Mouse (Mus musculus): ENCODE results near the gene Cars.
"Not testable (repeated sequence)": the region's sequence is repeated elsewhere in the genome, so short reads cannot be mapped to it uniquely, and the experiment has no call there.

Gene Cars

GRCm38 (mm10) chr7:143599428-143600230, at the start of gene Cars:
Gene Cars, minus strand, starts transcription at chr7:143600090.
- Histone ChIP-seq H3K27me3 (ENCODE audit: control insufficient read depth, insufficient read depth, low read length, poor library complexity, severe bottlenecking) (no peaks in the 10 kb centered on the region), H3K36me3 (ENCODE audit: control insufficient read depth, insufficient read depth, low read length, poor library complexity, severe bottlenecking) (no peaks in the 10 kb centered on the region)
- peak; percentile 98 for DNase-seq (ENCODE audit: low read depth, low spot score)

GRCm38 (mm10) chr7:143649034-143649768, 49.3 kb upstream of the Cars start, which contains the start of gene Tnfrsf22:
Gene Tnfrsf22, minus strand, starts transcription at chr7:143649661.
- peak; percentile 89 for DNase-seq (ENCODE audit: low read depth, low spot score)
- no peaks in the 10 kb centered on the region for H3K36me3 ChIP-seq (ENCODE audit: control insufficient read depth, insufficient read depth, low read length, poor library complexity, severe bottlenecking)
- no peaks in the 10 kb centered on the region for H3K27me3 ChIP-seq (ENCODE audit: control insufficient read depth, insufficient read depth, low read length, poor library complexity, severe bottlenecking)

- not testable (repeated sequence) for H3K36me3 ChIP-seq (ENCODE audit: control insufficient read depth, insufficient read depth, low read length, poor library complexity, severe bottlenecking); H3K27me3 ChIP-seq (ENCODE audit: control insufficient read depth, insufficient read depth, low read length, poor library complexity, severe bottlenecking); DNase-seq (ENCODE audit: low read depth, low spot score)
These were observed 44.1 kb upstream of the Cars start for GRCm38 (mm10) chr7:143643949-143644348.

- peak; percentile 56 for DNase-seq (ENCODE audit: low read depth, low spot score)
These were observed 36.8 kb upstream of the Cars start for GRCm38 (mm10) chr7:143636674-143637073.

GRCm38 (mm10) chr7:143631503-143631902, 31.6 kb upstream of the Cars start:
- Histone ChIP-seq H3K27me3 (ENCODE audit: control insufficient read depth, insufficient read depth, low read length, poor library complexity, severe bottlenecking) (no peaks in the 10 kb centered on the region), H3K36me3 (ENCODE audit: control insufficient read depth, insufficient read depth, low read length, poor library complexity, severe bottlenecking) (no peaks in the 10 kb centered on the region)
- no peak for DNase-seq (ENCODE audit: low read depth, low spot score)

More at GRCm38 (mm10) chr7:143636674-143637073, 36.8 kb upstream of the Cars start:
- Histone ChIP-seq H3K27me3 (ENCODE audit: control insufficient read depth, insufficient read depth, low read length, poor library complexity, severe bottlenecking) (no peaks in the 10 kb centered on the region), H3K36me3 (ENCODE audit: control insufficient read depth, insufficient read depth, low read length, poor library complexity, severe bottlenecking) (no peaks in the 10 kb centered on the region)

GRCm38 (mm10) chr7:143629501-143629900, 29.6 kb upstream of the Cars start:
- no peaks in the 10 kb centered on the region for H3K36me3 ChIP-seq (ENCODE audit: control insufficient read depth, insufficient read depth, low read length, poor library complexity, severe bottlenecking)
- no peaks in the 10 kb centered on the region for H3K27me3 ChIP-seq (ENCODE audit: control insufficient read depth, insufficient read depth, low read length, poor library complexity, severe bottlenecking)
- peak; percentile 52 for DNase-seq (ENCODE audit: low read depth, low spot score)

GRCm38 (mm10) chr7:143628540-143628939, 28.6 kb upstream of the Cars start, which contains the start of gene Tnfrsf26:
Gene Tnfrsf26, minus strand, starts transcription at chr7:143628722.
- H3K27me3 ChIP-seq (ENCODE audit: control insufficient read depth, insufficient read depth, low read length, poor library complexity, severe bottlenecking), result no peaks in the 10 kb centered on the region
- no peaks in the 10 kb centered on the region for H3K36me3 ChIP-seq (ENCODE audit: control insufficient read depth, insufficient read depth, low read length, poor library complexity, severe bottlenecking)
- DNase-seq (ENCODE audit: low read depth, low spot score), result peak; percentile 23

GRCm38 (mm10) chr7:143627555-143628286, 27.8 kb upstream of the Cars start:
- peak; percentile 52 for DNase-seq (ENCODE audit: low read depth, low spot score)
- no peaks in the 10 kb centered on the region for H3K27me3 ChIP-seq (ENCODE audit: control insufficient read depth, insufficient read depth, low read length, poor library complexity, severe bottlenecking)
- H3K36me3 ChIP-seq (ENCODE audit: control insufficient read depth, insufficient read depth, low read length, poor library complexity, severe bottlenecking), result no peaks in the 10 kb centered on the region

GRCm38 (mm10) chr7:143626178-143626577, 26.3 kb upstream of the Cars start:
- Histone ChIP-seq H3K36me3 (ENCODE audit: control insufficient read depth, insufficient read depth, low read length, poor library complexity, severe bottlenecking) (no peaks in the 10 kb centered on the region), H3K27me3 (ENCODE audit: control insufficient read depth, insufficient read depth, low read length, poor library complexity, severe bottlenecking) (no peaks in the 10 kb centered on the region)
- DNase-seq (ENCODE audit: low read depth, low spot score), result peak; percentile 25

- Histone ChIP-seq H3K27me3 (ENCODE audit: control insufficient read depth, insufficient read depth, low read length, poor library complexity, severe bottlenecking) (no peaks in the 10 kb centered on the region), H3K36me3 (ENCODE audit: control insufficient read depth, insufficient read depth, low read length, poor library complexity, severe bottlenecking) (0 out of 2 replicates have a peak, but pooled peaks cover 2% of the 10 kb centered on the region)
- DNase-seq (ENCODE audit: low read depth, low spot score), result peak; percentile 42
These were observed 25.3 kb upstream of the Cars start for GRCm38 (mm10) chr7:143625151-143625550.

- H3K36me3 ChIP-seq (ENCODE audit: control insufficient read depth, insufficient read depth, low read length, poor library complexity, severe bottlenecking), result 0 out of 2 replicates have a peak, but pooled peaks cover 2% of the 10 kb centered on the region
- no peaks in the 10 kb centered on the region for H3K27me3 ChIP-seq (ENCODE audit: control insufficient read depth, insufficient read depth, low read length, poor library complexity, severe bottlenecking)
- no peak for DNase-seq (ENCODE audit: low read depth, low spot score)
These were observed 24.7 kb upstream of the Cars start for GRCm38 (mm10) chr7:143624561-143624960.

- no peak for DNase-seq (ENCODE audit: low read depth, low spot score)
- peaks cover 10% of the 10 kb centered on the region for H3K36me3 ChIP-seq (ENCODE audit: control insufficient read depth, insufficient read depth, low read length, poor library complexity, severe bottlenecking)
These were observed 21.1 kb upstream of the Cars start for GRCm38 (mm10) chr7:143620951-143621350.

GRCm38 (mm10) chr7:143614404-143615135, 14.7 kb upstream of the Cars start:
- no peak for DNase-seq (ENCODE audit: low read depth, low spot score)
- Histone ChIP-seq H3K27me3 (ENCODE audit: control insufficient read depth, insufficient read depth, low read length, poor library complexity, severe bottlenecking) (no peaks in the 10 kb centered on the region), H3K36me3 (ENCODE audit: control insufficient read depth, insufficient read depth, low read length, poor library complexity, severe bottlenecking) (peaks cover 16% of the 10 kb centered on the region)

More at GRCm38 (mm10) chr7:143620951-143621350, 21.1 kb upstream of the Cars start:
- H3K27me3 ChIP-seq (ENCODE audit: control insufficient read depth, insufficient read depth, low read length, poor library complexity, severe bottlenecking), result no peaks in the 10 kb centered on the region

GRCm38 (mm10) chr7:143612215-143612614, 12.3 kb upstream of the Cars start:
- peak; percentile 53 for DNase-seq (ENCODE audit: low read depth, low spot score)
- no peaks in the 10 kb centered on the region for H3K27me3 ChIP-seq (ENCODE audit: control insufficient read depth, insufficient read depth, low read length, poor library complexity, severe bottlenecking)
- H3K36me3 ChIP-seq (ENCODE audit: control insufficient read depth, insufficient read depth, low read length, poor library complexity, severe bottlenecking), result peaks cover 13% of the 10 kb centered on the region
